Mouse (Mus musculus): ENCODE results near the gene Vstm2b. TPM values are rescaled to one million over a fixed set of nuclear protein-coding genes. Genes with fewer than 3 reads are reported as not detected.

Gene Vstm2b
- not detected for polyA plus RNA-seq (2012; fragmentation: generic; extraction: Trizol)
- long read RNA-seq, experiment 1 = 0 reads
- long read RNA-seq, experiment 2 = 0 reads

DNA sequence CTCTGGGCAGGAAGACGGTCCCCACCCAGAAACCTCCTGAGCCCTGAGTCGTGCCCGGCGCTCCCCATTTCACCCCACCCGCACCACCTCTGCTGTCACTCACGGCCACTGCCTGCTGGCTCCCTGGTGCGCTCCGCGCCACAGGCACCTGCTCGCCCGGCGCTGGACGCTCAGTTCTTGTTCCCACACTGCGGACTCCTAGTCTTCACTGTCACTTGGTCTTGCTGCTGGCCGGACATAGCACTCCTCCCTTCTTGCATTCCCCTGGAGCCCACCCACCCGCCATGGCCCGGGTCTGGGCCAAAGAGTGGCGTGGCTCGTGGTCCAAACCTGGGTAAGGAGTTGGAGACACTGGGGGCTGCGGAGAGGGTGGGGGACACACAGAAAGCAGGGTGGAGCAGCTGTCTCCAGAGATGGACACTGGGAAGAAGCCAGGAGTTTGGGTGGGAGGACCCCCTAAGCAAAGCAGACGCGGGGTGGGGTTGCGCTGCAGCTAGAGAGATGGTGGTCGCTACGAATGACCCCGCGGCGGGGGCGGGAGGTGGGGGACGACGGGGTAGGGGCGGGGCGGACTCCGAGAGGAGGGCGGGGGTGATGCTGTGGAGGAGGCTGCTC, at the start of gene Vstm2b:
TSS of gene Vstm2b (plus strand) at position 233 of the 615 bp plus-strand sequence.
- Histone ChIP-seq H3K4me3 (ENCODE audit: insufficient read depth, poor library complexity, severe bottlenecking) (no peak within 1 kb of the TSS), H3K27me3 (ENCODE audit: control insufficient read depth, insufficient read depth, insufficient read length) (no peaks in the 10 kb centered on the region), H3ac (ENCODE audit: control insufficient read depth, insufficient read length, low read depth) (no peak within 1 kb of the TSS), H3K79me2 (ENCODE audit: control insufficient read depth, insufficient read depth) (no peaks in the 10 kb centered on the region), H3K79me3 (ENCODE audit: low read depth) (no peaks in the 10 kb centered on the region), H3K36me3 (ENCODE audit: control insufficient read depth, insufficient read depth) (no peaks in the 10 kb centered on the region)
- TF ChIP-seq MYOD1 (IDR thresholded peaks at IDR 0.05; ENCODE audit: control insufficient read depth, insufficient read length, low read depth) = no peak
- no peak for TF ChIP-seq CTCF (IDR thresholded peaks at IDR 0.05; ENCODE audit: control insufficient read depth, insufficient read depth, insufficient read length)
- no peak for TF ChIP-seq MAX (IDR thresholded peaks at IDR 0.05)
- TF ChIP-seq MYOG (IDR thresholded peaks at IDR 0.05; ENCODE audit: control insufficient read depth, extremely low read depth, insufficient read length) = no peak
- no peak for TF ChIP-seq USF1 (IDR thresholded peaks at IDR 0.05; ENCODE audit: low read depth)
- TF ChIP-seq CEBPB (IDR thresholded peaks at IDR 0.05; ENCODE audit: low read depth) = no peak
- no peak for TF ChIP-seq FOSL1 (IDR thresholded peaks at IDR 0.05; ENCODE audit: insufficient read depth, low read length, poor library complexity, severe bottlenecking)

DNA sequence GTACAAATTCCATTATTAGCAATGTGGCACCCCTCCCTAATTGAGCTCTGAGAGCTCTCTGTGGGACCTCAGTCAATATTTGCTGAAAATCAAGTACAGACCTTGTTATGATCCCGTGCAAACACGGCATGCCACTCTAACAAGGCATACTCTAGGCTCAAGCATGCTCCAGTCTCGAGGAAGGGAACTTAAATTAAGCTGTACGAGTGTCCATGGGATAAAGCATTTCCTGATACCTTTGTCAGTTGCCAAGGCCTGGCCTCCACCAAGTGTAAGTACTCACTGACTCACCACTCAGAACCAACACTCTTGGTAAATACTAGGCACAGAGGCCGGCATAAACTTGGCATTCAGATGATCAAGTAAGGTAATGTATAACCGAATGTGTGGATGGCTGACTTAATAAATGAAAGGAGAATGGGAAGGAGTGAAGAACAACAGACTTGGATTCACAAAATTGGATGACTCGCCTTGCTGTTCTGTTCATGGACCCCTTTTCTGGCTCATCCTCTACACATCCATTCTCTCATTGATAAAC, 42.0 kb upstream of the Vstm2b start:
- H3K79me3 ChIP-seq (ENCODE audit: low read depth) = no peaks in the 10 kb centered on the region
- TF ChIP-seq MYOD1 (IDR thresholded peaks at IDR 0.05; ENCODE audit: control insufficient read depth, insufficient read length, low read depth) = no peak
- TF ChIP-seq USF1 (IDR thresholded peaks at IDR 0.05; ENCODE audit: low read depth) = no peak
- TF ChIP-seq CEBPB (IDR thresholded peaks at IDR 0.05; ENCODE audit: low read depth) = no peak
- no peak for TF ChIP-seq MYOG (IDR thresholded peaks at IDR 0.05; ENCODE audit: control insufficient read depth, extremely low read depth, insufficient read length)
- TF ChIP-seq CTCF (IDR thresholded peaks at IDR 0.05; ENCODE audit: control insufficient read depth, insufficient read depth, insufficient read length) = no peak
- TF ChIP-seq FOSL1 (IDR thresholded peaks at IDR 0.05; ENCODE audit: insufficient read depth, low read length, poor library complexity, severe bottlenecking) = no peak
- no peak for TF ChIP-seq MAX (IDR thresholded peaks at IDR 0.05)
- no peaks in the 10 kb centered on the region for H3K27me3 ChIP-seq (ENCODE audit: control insufficient read depth, insufficient read depth, insufficient read length)
- H3ac ChIP-seq (ENCODE audit: control insufficient read depth, insufficient read length, low read depth) = no peak overlapping the region
- H3K79me2 ChIP-seq (ENCODE audit: control insufficient read depth, insufficient read depth) = no peaks in the 10 kb centered on the region
- no peaks in the 10 kb centered on the region for H3K36me3 ChIP-seq (ENCODE audit: control insufficient read depth, insufficient read depth)
- H3K4me3 ChIP-seq (ENCODE audit: insufficient read depth, poor library complexity, severe bottlenecking) = no peak overlapping the region

DNA sequence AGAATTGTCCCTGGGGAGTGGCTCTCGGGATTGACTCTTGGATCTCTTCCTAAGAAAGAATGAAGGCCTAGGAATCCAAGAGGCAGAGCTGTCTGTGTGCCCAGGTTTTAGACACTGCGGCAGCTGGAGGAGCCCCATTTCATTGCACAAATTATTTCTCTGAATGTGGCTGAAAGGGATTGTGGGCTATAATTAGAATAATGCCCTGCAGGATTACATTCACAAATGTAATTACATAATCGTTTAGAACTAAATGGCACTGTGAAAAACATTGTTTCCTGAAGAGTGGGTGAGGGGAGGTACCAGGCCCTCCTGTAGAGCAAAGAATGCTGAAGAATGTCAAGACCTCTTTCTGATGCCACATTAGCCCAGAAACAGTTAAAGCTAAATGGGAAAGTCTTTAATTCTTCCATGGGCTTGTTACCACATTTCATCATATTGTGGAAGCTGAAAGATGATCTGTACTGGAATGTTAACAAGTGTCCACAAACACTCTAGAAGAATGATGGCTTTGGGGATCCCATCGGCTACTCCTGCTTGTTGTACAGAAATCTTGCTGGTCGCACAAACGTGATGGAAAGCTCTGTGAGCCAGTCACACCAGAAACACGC, 24.6 kb upstream of the Vstm2b start:
- Histone ChIP-seq H3K36me3 (ENCODE audit: control insufficient read depth, insufficient read depth) (no peaks in the 10 kb centered on the region), H3K27me3 (ENCODE audit: control insufficient read depth, insufficient read depth, insufficient read length) (no peaks in the 10 kb centered on the region), H3K4me3 (ENCODE audit: insufficient read depth, poor library complexity, severe bottlenecking) (no peak overlapping the region), H3K79me3 (ENCODE audit: low read depth) (no peaks in the 10 kb centered on the region), H3K79me2 (ENCODE audit: control insufficient read depth, insufficient read depth) (no peaks in the 10 kb centered on the region), H3ac (ENCODE audit: control insufficient read depth, insufficient read length, low read depth) (no peak overlapping the region)
- TF ChIP-seq MYOG (IDR thresholded peaks at IDR 0.05; ENCODE audit: control insufficient read depth, extremely low read depth, insufficient read length) (no peak), FOSL1 (IDR thresholded peaks at IDR 0.05; ENCODE audit: insufficient read depth, low read length, poor library complexity, severe bottlenecking) (no peak), CTCF (IDR thresholded peaks at IDR 0.05; ENCODE audit: control insufficient read depth, insufficient read depth, insufficient read length) (no peak), MAX (IDR thresholded peaks at IDR 0.05) (no peak), CEBPB (IDR thresholded peaks at IDR 0.05; ENCODE audit: low read depth) (no peak), USF1 (IDR thresholded peaks at IDR 0.05; ENCODE audit: low read depth) (no peak), MYOD1 (IDR thresholded peaks at IDR 0.05; ENCODE audit: control insufficient read depth, insufficient read length, low read depth) (no peak)

DNA sequence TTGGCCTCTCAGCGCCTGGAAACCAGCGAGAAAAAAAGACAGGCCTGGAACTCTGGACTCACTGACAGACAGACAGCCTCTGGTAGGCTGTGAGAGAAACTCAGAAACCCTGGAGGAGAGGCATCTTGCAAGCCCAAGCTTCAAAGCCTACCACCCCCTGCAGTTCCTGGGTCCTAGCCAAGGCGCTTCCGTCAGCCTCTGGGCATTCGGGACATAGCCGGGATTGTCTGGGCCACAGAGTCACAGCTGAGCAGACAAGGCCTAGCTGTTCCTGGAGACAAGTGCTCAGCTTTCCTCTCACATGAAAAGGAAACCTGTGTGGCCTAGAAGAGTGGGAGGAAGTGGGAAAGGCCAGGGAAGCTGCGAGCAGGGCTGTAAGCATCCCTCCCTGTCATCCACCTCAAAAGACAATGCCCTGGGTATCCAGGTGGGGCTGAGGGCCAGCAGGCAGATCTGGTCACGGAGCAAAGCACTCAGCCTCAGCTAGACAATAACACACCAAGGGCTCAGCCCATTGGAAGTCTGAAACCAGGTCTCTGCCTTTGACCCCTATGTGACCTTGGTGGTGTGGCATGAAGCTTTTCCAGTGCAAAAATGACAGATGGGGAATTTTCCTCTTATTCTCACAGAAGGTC, 13.2 kb upstream of the Vstm2b start:
- no peak overlapping the region for H3K4me3 ChIP-seq (ENCODE audit: insufficient read depth, poor library complexity, severe bottlenecking)

DNA sequence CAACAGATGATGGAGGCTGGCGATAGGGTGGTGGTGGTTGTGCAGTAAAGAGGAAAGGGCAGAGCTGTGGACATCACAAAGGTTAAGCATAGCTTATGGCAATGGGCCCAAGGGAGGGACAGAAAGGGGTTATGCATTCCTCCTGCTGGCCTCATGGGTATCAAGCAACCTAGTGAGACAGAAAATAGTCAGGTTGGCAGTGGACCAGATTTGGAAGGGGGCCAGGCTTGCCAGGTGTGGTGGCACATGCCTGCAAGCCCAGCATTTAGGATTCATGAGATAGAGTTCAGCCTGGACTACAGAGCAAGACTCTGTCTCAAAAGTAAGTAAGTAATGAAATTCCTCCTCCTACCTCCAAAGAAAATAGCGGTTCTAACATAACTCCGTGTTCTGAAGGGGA, 9.8 kb upstream of the Vstm2b start:
- Histone ChIP-seq H3K79me2 (ENCODE audit: control insufficient read depth, insufficient read depth) (no peaks in the 10 kb centered on the region), H3K27me3 (ENCODE audit: control insufficient read depth, insufficient read depth, insufficient read length) (no peaks in the 10 kb centered on the region), H3ac (ENCODE audit: control insufficient read depth, insufficient read length, low read depth) (no peak overlapping the region), H3K4me3 (ENCODE audit: insufficient read depth, poor library complexity, severe bottlenecking) (no peak overlapping the region), H3K79me3 (ENCODE audit: low read depth) (no peaks in the 10 kb centered on the region), H3K36me3 (ENCODE audit: control insufficient read depth, insufficient read depth) (no peaks in the 10 kb centered on the region)
- TF ChIP-seq MYOD1 (IDR thresholded peaks at IDR 0.05; ENCODE audit: control insufficient read depth, insufficient read length, low read depth) (no peak), MYOG (IDR thresholded peaks at IDR 0.05; ENCODE audit: control insufficient read depth, extremely low read depth, insufficient read length) (no peak)

More for the DNA sequence above, 13.2 kb upstream of the Vstm2b start:
- no peak for TF ChIP-seq MYOD1 (IDR thresholded peaks at IDR 0.05; ENCODE audit: control insufficient read depth, insufficient read length, low read depth)
- no peak for TF ChIP-seq MYOG (IDR thresholded peaks at IDR 0.05; ENCODE audit: control insufficient read depth, extremely low read depth, insufficient read length)
- TF ChIP-seq CEBPB (IDR thresholded peaks at IDR 0.05; ENCODE audit: low read depth) = no peak
- no peak for TF ChIP-seq FOSL1 (IDR thresholded peaks at IDR 0.05; ENCODE audit: insufficient read depth, low read length, poor library complexity, severe bottlenecking)
- no peak for TF ChIP-seq CTCF (IDR thresholded peaks at IDR 0.05; ENCODE audit: control insufficient read depth, insufficient read depth, insufficient read length)
- no peak for TF ChIP-seq MAX (IDR thresholded peaks at IDR 0.05)
- no peak for TF ChIP-seq USF1 (IDR thresholded peaks at IDR 0.05; ENCODE audit: low read depth)
- Histone ChIP-seq H3ac (ENCODE audit: control insufficient read depth, insufficient read length, low read depth) (no peak overlapping the region), H3K79me2 (ENCODE audit: control insufficient read depth, insufficient read depth) (no peaks in the 10 kb centered on the region), H3K36me3 (ENCODE audit: control insufficient read depth, insufficient read depth) (no peaks in the 10 kb centered on the region), H3K27me3 (ENCODE audit: control insufficient read depth, insufficient read depth, insufficient read length) (no peaks in the 10 kb centered on the region), H3K79me3 (ENCODE audit: low read depth) (no peaks in the 10 kb centered on the region)
